Mouse (Mus musculus): ENCODE measurements around the gene Grb7. TPM values are rescaled to one million over a fixed set of nuclear protein-coding genes. Genes with fewer than 3 reads are reported as not detected.

Gene Grb7
- total and polyA plus RNA-seq, 3 experiments = 4.5 to 11.5 (median 8.0) TPM

DNA sequence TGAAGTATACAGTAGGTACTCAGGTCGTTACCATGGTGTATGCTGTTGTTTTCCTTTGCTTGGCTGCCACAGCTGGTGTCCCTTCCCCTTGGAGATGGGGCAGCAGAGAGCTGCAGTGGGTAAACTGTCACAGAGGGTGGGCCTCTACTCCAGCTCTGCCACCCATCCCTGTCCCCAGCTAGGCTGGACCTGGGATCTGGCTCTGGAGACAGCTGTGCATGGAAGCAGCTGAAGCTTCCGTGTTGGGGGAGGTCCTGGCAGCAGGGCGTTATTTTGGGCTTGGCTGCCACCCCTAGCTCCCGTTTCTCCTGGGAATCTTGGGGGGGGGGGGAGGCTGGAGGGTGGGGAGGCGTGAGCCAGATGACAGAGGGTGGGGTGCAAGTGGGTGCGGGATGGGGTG is 27.9 kb upstream of the Grb7 start:
- peaks cover 95% of the 10 kb centered on the region for H3K27me3 ChIP-seq (replicated peaks)

DNA sequence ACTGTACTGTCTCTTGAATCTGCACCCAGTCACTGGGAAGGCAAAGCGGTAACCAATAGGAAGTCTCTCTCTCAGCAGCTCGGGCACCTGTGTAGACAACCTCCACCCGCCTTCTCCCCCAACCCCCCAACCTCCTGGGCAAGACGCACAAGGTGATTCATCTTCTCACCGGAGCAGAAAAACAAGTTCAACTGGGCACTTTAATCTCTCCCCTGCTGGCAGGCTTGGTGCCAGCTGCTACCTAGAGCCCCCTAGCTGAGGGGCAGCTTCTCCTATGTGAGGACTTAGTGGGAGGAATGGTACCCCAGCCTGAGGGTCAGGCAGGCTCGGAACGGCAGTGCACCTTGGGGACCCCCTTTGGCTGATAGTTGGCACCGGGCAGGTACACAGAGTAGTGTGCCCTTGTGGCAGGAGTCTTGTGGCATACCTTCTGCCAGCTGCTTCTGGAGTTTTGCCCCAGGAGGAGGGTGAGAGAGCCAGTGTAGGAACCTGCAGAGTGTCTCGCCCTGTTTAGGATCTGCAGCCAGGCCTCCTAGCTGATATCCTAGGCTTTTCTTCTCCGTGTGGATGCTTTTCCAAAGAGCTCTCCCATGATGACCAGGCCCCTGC is 27.2 kb upstream of the Grb7 start:
- no peaks in the 10 kb centered on the region for H3K79me2 ChIP-seq (replicated peaks; ENCODE audit: control insufficient read depth, extremely low read depth, insufficient read depth, poor library complexity, severe bottlenecking)

More for the DNA sequence above, 27.9 kb upstream of the Grb7 start:
- Histone ChIP-seq H3K36me3 (replicated peaks in 1 of 2; ENCODE audit: control insufficient read depth in 1 of 2, insufficient read depth in 1 of 2, low read length in 1 of 2) (no peaks in the 10 kb centered on the region), H3K9me3 (replicated peaks; ENCODE audit: low read length) (no peaks in the 10 kb centered on the region), H3K79me2 (replicated peaks; ENCODE audit: control insufficient read depth, extremely low read depth, insufficient read depth, poor library complexity, severe bottlenecking) (no peaks in the 10 kb centered on the region), H3K4me3 (replicated peaks in 1 of 3; ENCODE audit: low read depth in 2 of 3, low read length in 2 of 3, poor library complexity in 1 of 3) (no peak overlapping the region), H3K9ac (ENCODE audit: insufficient read depth, low read depth) (no peak overlapping the region), H3K4me2 (ENCODE audit: insufficient read depth, low read depth, poor library complexity, severe bottlenecking) (no peak overlapping the region), H3K27ac (ENCODE audit: insufficient read depth, low read depth) (no peak overlapping the region), H3K4me1 (ENCODE audit: control insufficient read depth in 1 of 2, insufficient read depth in 2 of 2) (no peaks in the 10 kb centered on the region; a peak in 2 of 4 replicates)
- dilution Hi-C loops (cut with MboI; ENCODE audit: extremely low pct_ligation_motif_present, extremely low pct_unique_long_range_greater_than_20kb, low sequenced_read_pairs) (no loop called here), in situ Hi-C loops (cut with MboI; ENCODE audit: low pct_ligation_motif_present, low pct_unique_long_range_greater_than_20kb, low sequenced_read_pairs) (no loop called here)
- DNase-seq (ENCODE audit: extremely low read depth) = no peak
- TF ChIP-seq ZNF384 (IDR thresholded peaks at IDR 0.05; ENCODE audit: low read depth, low read length) = no peak
- TF ChIP-seq RCOR1 (conservative IDR thresholded peaks at IDR 0.05; ENCODE audit: low read depth, low read length) = no peak
- TF ChIP-seq MAFK (IDR thresholded peaks at IDR 0.05; ENCODE audit: insufficient replicate concordance, low read length) = no peak
- no peak for TF ChIP-seq EP300 (IDR thresholded peaks at IDR 0.05; ENCODE audit: low read length)
- no peak for TF ChIP-seq ELF1 (IDR thresholded peaks at IDR 0.05; ENCODE audit: low read depth, low read length)
- no peak for TF ChIP-seq ZC3H11A (IDR thresholded peaks at IDR 0.05; ENCODE audit: low read depth, low read length)
- no peak for TF ChIP-seq SIN3A (IDR thresholded peaks at IDR 0.05; ENCODE audit: low read length)
- TF ChIP-seq PAX5 (IDR thresholded peaks at IDR 0.05; ENCODE audit: low read length) = no peak

More for the DNA sequence above, 27.2 kb upstream of the Grb7 start:
- Histone ChIP-seq H3K4me2 (ENCODE audit: insufficient read depth, low read depth, poor library complexity, severe bottlenecking) (no peak overlapping the region), H3K27ac (ENCODE audit: insufficient read depth, low read depth) (no peak overlapping the region), H3K4me1 (ENCODE audit: control insufficient read depth in 1 of 2, insufficient read depth in 2 of 2) (no peaks in the 10 kb centered on the region; a peak in 2 of 4 replicates), H3K27me3 (replicated peaks) (peaks cover 95% of the 10 kb centered on the region), H3K4me3 (replicated peaks in 1 of 3; ENCODE audit: low read depth in 2 of 3, low read length in 2 of 3, poor library complexity in 1 of 3) (no peak overlapping the region), H3K36me3 (replicated peaks in 1 of 2; ENCODE audit: control insufficient read depth in 1 of 2, insufficient read depth in 1 of 2, low read length in 1 of 2) (no peaks in the 10 kb centered on the region), H3K9ac (ENCODE audit: insufficient read depth, low read depth) (no peak overlapping the region), H3K9me3 (replicated peaks; ENCODE audit: low read length) (no peaks in the 10 kb centered on the region)
- TF ChIP-seq NELFE (IDR thresholded peaks at IDR 0.05; ENCODE audit: low read depth, low read length) = no peak
- TF ChIP-seq ETS1 (conservative IDR thresholded peaks at IDR 0.05; ENCODE audit: low read depth, low read length) = no peak
- no peak for TF ChIP-seq MAX (IDR thresholded peaks at IDR 0.05; ENCODE audit: low read length)
- TF ChIP-seq MAFK (IDR thresholded peaks at IDR 0.05; ENCODE audit: insufficient replicate concordance, low read length) = no peak
- TF ChIP-seq ELF1 (IDR thresholded peaks at IDR 0.05; ENCODE audit: low read depth, low read length) = no peak
- TF ChIP-seq BHLHE40 (IDR thresholded peaks at IDR 0.05; ENCODE audit: low read depth, low read length) = no peak
- TF ChIP-seq SMC3 (IDR thresholded peaks at IDR 0.05; ENCODE audit: low read depth, low read length) = no peak
- no peak for TF ChIP-seq POLR2A (IDR thresholded peaks at IDR 0.05; ENCODE audit: low read depth, low read length)
- no peak for TF ChIP-seq KAT2A (IDR thresholded peaks at IDR 0.05; ENCODE audit: insufficient replicate concordance, low read length)
- TF ChIP-seq RAD21 (IDR thresholded peaks at IDR 0.05; ENCODE audit: low read depth, low read length) = no peak
- TF ChIP-seq USF2 (conservative IDR thresholded peaks at IDR 0.05; ENCODE audit: low read depth, low read length) = no peak
- TF ChIP-seq MXI1 (IDR thresholded peaks at IDR 0.05; ENCODE audit: low read depth, low read length) = no peak
- TF ChIP-seq MAZ (IDR thresholded peaks at IDR 0.05; ENCODE audit: low read depth, low read length) = no peak
- no peak for TF ChIP-seq JUN (IDR thresholded peaks at IDR 0.05; ENCODE audit: insufficient read depth, low read depth, low read length)
- no peak for TF ChIP-seq POLR2AphosphoS2 (IDR thresholded peaks at IDR 0.05; ENCODE audit: low read depth, low read length)
- no peak for TF ChIP-seq MYC (IDR thresholded peaks at IDR 0.05; ENCODE audit: low read depth, low read length)
- no peak for TF ChIP-seq GABPA (IDR thresholded peaks at IDR 0.05; ENCODE audit: insufficient replicate concordance, low read depth, low read length)
- TF ChIP-seq ZMIZ1 (IDR thresholded peaks at IDR 0.05; ENCODE audit: low read depth, low read length) = no peak
- in situ Hi-C loops (cut with MboI; ENCODE audit: low pct_ligation_motif_present, low pct_unique_long_range_greater_than_20kb, low sequenced_read_pairs) = no loop called here
- DNase-seq (ENCODE audit: extremely low read depth) = no peak
- dilution Hi-C loops (cut with MboI; ENCODE audit: extremely low pct_ligation_motif_present, extremely low pct_unique_long_range_greater_than_20kb, low sequenced_read_pairs) = no loop called here
